Mouse (Mus musculus) inflammation-experienced regulatory T-cells, adult 6 months (primary cell): ENCODE data around the gene Gm20388. TPM values are rescaled to one million over a fixed set of nuclear protein-coding genes. Genes with fewer than 3 reads are reported as not detected.
A peak's percentile ranks its signal among the peaks of the same experiment; 100 is the strongest.
"Not testable (repeated sequence)": the region's sequence is repeated elsewhere in the genome, so short reads cannot be mapped to it uniquely, and the experiment has no call there.

Experiments used
- ATAC-seq: one replicate; pipeline ENCODE4 v1.8.0; 2017
- polyA plus RNA-seq, 3 experiments: library from polyadenylated mRNA; unstranded; fragments of 100-300 nt; shearing (Covaris generic); gene quantifications; one replicate each; pipeline ENCODE4 v1.2.1; 2017

The Gm20388 gene
- polyA plus RNA-seq, 3 experiments from 2014 or later, result 10.8 to 14.1 (median 11.8) TPM

DNA sequence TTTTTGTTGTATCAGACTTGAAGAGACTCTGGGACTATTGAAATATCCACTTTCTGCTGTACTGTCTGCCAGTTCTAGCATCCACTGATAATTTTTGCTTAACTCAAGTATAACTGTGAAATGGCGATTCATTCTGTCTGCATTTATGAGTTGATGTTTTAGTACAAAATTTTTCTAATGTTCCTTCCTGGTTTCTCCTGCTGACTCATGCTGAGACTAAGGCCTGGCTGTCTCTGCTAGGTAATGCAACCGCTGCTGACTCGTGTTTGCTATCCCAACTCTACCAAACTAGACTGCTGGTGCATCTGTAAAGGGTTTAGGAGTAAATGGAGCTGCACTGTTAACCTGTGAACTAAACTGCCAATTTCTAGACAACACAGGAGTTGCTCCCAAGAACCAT lies 3556.8 kb downstream of the Gm20388 start:
- no peak for ATAC-seq

DNA sequence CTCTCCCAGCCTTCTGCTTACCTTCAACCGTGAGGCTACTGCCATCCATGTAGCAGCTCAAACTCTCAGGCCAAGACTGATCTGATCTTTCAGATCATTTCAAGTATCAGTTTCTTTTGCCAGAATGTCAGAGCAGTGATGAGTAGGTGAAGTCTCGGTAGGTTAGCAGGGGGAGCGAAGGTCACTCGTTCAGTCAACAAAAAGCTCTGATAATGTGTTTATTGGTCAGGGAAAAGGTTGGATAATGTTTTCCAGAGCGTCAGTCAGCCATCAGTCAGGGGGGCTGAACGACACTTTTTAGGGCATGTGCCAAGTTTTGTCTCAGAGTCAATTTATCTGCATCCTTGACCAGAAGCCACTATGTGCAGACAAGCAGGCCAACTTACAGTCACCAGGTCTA lies 3562.3 kb downstream of the Gm20388 start:
- not testable (repeated sequence) for ATAC-seq

DNA sequence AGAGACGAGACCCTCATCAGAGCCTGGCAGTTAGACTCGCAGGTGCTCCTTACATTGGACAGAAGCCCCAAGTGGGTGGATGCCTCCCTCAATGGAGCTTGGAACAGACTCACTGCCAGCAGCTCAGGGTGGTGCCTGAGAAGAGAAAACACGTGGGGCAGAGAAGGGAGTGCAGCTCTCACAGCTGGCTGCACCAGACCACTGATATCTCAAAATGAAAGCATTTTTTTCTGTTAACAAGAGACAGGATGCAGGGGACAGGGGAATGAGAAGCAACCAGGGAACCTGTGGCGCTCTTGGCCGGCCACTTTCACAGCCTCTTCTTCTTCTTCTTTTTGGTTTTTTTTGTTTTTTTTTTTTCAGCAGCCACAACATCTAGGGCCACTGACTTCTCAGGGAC lies 3563.9 kb downstream of the Gm20388 start:
- ATAC-seq, result not testable (repeated sequence)

DNA sequence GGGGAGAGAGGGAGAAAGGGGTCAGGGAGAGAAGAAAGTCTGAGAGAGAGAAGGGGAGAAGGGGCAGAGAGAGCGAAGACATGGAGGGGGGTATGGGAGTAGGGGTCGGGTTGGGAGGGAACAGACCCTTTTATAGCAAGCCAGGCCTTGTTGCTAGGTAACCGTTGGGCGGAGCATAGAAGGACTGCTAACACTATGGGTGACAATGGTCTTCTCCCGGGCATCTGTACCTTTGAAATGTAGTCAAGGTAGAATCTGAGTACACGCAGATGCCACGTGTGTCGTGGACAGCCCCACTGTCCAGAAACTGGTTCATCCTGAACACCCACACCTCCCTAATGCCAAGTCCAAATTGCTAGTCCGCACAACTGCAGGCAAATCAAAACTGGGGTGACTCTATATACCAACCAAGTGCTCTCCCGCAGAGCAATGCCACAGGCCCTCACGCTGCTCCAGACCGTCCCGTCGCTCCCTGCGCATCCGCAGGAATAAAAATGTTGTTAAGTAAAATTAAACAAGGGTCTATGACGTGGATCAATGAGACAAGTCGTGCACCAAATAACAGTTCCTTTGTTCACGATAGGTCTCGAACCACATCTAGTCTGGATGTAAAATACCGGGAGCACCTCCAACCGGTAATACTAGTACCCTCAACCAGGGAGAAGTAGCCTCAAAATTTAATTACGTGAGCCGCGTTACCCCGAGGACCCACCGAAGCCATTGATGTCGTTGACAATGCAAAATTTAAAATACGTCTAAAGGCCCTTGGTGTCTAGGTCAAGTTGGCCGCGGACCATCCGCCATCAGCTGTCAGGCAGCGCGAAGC lies 3566.5 kb downstream of the Gm20388 start:
- ATAC-seq, result peak; percentile 27

DNA sequence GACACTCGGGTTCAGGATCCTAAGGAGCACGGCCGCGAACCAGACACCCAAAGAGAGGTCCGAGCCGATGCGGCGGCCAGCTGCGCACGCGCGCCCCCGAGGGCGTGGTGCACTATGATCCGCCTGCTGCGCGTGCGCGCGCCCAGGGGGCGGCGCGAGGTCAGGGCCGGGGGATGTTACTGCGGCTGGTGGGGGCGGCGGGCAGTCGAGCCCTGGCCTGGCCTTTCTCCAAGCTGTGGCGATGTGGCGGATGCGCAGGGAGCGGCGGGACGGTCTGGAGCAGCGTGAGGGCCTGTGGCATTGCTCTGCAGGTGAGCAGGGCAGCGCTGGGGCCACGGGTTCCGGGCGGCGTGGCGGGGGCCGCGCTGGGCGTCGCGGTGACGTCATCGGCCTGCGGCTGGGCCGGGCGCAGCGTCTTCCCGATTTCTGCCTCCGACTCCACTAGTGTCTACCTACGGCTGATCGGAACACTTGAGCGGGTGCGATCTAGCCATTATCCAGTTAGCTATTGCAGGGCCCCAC lies 3567.2 kb downstream of the Gm20388 start, which contains the start of gene Afg3l1:
TSS of gene Afg3l1 (plus strand) at position 167 of the 522 bp plus-strand sequence.
- ATAC-seq, result peak; percentile 64

DNA sequence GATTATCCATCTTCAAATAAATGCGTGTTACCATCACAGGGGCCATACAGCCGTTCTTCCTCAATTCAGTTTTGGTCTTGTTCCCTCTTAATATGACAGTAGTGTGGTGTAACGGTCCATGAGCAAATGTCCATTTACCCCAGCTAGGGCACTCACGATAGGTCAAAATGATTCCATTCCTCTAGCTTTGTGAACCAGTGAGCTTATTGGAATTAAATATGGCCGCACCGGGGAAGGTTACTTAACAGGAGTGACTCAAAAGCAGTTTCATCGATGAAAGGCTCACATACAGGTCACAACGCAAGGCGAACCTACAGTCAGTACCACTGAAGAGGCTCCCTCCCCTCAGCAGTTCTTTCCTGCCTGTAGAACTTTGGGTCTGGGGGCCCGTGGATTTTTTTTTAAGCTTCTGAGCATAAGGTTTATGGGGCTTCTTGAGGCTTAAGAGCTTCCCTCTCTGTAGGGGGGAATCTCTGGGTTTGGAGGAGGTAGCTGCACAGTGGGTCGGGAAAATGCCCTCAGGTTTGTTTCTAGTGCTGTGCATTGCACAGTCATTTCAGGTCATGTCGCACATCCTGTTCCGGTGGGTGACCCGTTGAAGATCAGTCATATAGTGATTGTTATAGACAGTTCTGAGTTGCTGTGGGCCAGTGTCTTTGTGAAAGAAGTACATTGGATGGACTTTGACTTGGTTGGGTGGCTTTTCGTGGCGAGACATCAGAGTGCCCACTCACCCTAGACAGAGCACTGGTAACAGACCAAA lies 3568.0 kb downstream of the Gm20388 start:
- ATAC-seq, result peak; percentile 70

DNA sequence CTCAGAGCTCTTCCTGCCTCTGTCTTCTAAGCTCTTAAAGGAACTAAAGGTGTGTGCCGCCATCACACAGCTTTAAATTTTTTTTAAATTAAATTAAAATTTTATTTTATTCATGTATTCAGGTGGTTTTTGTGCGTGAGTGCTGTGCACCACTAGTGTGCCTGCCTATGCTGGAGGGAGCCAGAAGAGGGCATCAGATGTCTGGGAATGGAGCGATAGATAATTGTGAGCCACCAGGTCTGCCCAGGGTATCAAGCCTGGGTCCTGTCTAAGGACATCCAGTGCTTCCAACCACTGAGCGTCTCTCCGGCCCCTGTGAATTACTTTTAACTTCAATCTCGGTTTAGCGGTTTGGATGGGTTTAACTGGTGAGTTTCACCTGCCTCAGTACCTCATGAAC lies 3572.0 kb downstream of the Gm20388 start:
- no peak for ATAC-seq

DNA sequence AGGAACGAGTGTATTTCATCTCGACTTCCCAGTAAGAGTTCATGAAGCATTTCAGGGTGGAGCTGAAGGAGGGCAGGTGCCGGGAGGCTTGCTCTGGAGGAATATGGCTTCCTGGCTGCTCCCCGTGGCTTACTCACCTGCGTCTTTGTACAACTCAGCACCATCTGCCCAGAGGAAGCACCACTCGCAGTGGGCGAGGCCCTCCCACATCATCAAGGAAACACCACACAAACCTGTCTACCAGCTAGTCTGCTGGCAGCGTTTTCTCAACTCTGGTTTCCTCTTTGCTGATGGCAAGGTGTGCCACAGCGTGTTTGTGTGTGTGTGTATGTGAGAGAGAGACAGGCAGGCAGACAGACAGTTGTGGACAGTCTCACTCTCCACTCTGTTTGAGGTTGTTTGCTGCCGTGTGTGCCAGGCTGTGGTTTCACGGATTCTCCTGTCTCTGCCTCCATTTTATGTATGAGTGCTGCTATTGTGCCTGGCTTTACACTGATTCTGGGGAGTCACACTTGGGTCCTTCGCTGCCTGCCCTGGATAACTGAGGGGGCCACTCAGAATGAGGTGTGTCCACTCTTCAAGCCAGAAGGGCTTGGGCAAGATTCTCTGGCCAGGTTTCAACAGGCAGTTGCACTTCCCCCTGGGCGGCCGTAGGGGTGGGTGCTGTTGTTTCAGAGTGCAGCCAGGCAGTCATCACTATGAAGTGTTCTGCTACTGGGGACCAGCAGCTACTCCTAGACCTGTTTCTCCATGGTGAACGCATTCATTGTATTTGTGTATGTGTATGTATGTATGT lies 3580.8 kb downstream of the Gm20388 start:
- no peak for ATAC-seq

DNA sequence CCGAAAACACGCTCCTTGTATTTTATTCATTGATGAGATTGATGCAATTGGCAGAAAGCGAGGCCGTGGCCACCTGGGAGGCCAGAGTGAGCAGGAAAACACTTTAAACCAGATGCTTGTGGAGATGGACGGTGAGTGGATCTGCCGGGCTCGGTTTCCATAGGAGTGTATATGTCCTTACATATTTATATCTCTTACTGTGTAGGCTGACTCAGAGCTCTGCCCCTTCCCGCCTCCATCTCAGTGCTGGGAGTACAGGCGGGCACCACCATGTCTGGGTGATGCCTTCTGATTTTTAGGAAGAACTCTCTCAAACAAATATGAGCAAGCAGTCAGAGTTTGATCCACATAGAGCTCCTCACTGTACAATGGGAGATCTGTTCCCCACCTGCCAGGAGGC lies 3582.3 kb downstream of the Gm20388 start:
- no peak for ATAC-seq

DNA sequence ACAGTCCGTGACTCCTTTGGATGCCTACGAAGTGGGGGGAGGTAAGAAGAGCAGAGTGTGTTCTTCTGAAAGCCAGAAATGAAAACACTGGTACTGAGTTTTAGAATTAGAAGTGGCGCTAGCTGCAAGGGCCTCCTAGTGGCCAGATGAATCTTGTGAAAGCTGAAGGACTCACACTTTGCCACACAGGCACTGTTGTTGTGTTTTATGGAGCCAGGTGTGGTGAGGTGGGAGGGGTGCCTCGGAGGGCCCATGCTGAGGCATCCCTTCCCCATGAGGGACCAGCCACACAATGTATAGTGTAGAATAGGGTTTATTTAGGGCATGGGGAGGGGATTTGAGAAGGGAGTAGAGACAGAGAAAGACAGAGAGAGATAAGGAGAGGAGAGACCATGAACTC lies 3587.1 kb downstream of the Gm20388 start:
- no peak for ATAC-seq

DNA sequence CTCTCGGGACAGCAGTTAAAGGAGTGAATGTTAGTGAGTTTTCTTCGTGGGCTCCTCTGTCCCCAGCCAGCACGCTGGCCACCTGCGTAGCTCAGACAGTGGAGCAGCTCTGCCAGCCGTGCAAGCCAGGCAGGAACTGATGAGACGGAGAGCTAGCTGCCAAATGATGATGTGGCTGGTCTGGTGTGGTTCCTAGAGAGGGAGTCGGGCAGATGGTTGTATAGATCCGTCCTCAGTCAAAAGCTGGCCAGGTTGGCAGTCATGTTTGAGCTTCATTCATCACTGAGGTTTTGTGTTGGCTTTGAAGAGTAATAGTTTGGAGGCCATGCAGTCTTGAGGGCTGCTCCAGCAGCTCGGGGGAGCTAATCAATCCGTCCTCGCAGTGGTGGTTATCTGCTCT lies 3588.3 kb downstream of the Gm20388 start:
- no peak for ATAC-seq

DNA sequence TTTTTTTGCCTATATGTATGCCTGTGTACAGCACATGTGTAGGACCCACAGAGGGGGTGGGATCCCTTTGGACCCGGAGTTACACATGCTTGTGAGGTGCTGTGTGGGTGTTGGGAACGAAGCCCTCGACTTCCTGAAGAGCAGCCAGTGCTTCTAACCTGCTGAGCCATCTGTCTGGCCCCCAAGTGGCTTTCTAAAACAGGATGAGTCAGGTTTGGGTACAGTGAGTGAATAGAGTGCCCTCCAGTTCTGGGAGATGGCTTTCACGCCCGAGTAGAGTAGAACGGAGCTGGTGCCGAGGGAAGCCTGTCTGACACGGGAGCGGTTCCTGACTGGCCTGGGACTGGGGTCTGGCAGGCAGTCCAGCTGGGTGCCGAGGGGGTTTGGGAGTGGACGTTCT lies 3588.9 kb downstream of the Gm20388 start:
- no peak for ATAC-seq

DNA sequence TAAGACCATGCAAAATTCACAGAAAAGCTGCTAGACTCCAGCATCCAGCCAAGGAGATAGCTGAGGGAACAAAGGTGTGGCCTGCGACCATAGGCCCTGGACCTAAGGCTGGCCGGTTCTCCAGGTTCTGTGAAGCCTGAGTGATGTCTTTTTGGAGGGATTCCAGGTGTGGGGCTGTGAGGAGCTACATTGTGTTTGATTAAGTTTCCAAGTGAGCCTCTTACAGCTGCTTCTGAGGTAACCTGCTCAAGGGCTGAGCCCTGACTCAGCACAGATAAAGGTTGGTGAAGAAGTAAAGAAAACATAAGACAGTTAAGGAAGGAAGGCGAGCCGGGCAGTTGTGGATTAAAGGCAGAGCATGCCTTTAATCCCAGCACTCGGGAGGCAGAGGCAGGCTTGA lies 3591.6 kb downstream of the Gm20388 start:
- no peak for ATAC-seq

DNA sequence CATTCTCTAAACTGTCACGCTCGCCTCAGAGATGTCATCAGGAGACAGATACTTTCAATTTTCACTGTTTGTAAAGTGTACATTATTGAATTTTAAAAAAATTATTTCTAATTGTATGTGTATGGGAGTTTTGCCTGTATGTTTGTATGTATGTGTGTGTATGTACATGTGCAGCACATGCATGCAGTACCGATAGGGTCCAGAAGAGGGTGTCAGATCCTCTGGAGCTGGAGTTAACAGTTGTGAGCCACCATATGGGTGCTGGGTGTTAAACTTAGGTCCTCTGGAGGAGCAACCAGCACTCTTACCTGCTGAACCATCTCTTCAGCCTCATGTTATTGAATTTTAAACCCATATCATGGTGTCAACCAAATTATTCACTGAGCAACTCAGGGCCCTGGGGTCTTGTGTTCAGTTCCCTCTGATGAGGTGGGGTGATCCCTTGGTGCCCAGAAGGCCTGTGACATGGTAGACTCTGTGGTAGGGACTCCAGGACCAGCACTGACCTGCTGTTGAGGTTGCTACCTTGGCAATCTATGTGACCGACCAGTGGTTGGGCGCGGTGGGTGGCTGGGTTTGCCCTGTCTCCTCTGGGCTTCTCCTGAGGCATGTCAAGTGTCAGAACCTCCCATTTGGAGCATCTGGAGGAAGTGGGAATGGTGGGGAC lies 3593.3 kb downstream of the Gm20388 start:
- ATAC-seq, result no peak

DNA sequence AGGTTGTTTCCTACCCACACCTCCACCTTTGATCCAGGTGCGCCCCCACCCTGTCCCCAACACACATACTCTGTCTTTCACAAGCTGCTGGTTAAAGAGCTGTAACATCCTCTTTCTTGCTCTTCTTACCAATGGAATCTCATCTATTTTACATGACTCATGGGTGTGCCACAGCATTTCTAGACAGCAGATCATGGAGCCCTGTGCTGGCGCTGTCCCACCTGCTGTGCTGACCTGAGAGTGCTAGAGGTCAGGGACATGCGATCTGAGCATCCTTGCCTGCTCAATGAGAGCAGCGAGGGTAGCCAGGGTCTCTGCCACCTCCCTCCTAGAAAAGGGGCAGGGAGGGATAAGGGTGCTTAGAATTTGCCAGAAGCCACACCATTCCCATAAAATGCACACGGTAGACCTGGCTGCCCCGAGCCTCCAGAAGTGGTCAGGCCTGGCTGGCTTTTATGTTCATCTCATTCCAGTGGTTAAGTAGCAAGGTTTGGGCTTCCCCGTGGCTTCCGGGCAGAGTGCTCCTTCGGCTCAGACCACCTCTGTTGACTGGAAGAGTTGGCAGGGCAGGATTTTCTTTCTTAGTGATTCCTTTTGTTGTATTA lies 3594.1 kb downstream of the Gm20388 start:
- ATAC-seq, result no peak

DNA sequence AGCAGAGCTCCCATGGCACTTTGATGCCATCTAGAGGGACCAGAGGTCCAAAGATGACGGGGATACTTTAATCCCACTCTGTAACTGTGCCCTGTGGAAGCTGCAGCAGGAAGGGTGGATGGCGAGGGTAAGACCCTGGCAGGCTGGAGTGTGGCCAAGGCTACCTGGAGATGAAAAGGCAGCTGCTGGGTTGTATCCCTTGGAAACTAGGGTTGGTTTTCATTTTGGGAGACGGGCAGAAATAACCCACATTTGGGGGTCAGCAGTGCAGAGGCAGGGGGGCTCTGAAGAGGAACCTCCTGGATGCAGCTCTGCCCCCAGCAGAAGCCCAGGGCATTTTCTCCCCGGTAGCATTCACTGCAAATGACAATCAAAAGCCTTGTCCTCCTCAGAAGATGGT lies 3594.6 kb downstream of the Gm20388 start:
- ATAC-seq, result no peak

DNA sequence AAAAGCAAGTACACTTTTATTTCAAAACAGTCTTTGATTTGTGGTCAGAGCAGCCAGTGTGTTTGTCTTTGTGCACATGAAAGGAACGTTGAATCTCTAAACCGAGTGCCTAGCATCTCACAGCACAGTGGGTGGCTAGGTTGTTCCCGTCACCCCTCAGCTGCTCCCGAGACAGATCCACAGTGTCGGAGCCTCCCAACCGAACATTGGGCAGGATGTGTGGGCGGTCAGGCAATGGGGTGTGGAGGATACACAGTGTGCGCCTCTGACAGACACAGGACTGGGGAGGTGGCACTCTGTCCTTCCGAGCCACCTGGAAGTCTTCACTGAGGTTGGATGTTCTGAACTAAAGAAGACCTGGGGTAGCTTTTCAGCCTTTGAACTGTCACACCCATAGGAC lies 3595.1 kb downstream of the Gm20388 start:
- ATAC-seq, result no peak

DNA sequence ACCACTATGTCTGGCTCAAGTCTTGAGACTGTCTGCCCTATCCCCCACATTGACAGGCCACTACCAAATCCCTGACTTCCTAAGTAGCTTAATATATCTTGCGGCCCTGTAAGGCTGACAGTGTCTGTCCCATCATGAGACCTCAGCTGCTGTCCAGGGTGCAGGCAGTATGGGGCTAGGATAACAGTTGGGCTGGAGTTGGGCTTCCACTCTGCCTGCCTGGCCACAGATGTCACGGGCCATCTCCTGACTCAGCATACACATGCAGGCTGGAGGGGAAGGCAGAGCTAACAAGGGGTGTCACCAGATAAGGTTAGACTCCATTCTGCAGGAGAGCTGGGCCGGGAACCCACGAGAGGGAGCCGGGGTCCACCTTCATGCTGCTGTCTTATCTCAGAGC lies 3596.5 kb downstream of the Gm20388 start:
- no peak for ATAC-seq

DNA sequence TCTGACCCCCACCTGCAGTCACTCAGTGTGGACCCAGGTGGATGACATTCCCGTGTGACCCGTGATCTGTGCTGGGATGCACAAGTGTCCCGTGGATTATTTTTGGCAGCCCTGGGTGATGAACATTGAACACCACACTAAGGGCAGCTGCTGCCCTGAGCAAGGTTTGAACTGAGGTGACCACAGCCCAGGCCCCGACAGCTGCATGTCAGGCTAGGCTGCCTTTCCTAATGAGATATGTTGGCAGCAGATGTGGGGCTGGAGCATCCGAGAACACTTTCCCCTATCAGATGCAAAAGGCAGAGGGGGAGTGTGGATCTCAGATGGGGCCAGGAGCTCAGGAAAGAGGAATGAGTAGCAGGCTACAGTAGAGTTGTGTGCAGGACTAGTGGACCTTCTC lies 3600.2 kb downstream of the Gm20388 start:
- ATAC-seq, result no peak

DNA sequence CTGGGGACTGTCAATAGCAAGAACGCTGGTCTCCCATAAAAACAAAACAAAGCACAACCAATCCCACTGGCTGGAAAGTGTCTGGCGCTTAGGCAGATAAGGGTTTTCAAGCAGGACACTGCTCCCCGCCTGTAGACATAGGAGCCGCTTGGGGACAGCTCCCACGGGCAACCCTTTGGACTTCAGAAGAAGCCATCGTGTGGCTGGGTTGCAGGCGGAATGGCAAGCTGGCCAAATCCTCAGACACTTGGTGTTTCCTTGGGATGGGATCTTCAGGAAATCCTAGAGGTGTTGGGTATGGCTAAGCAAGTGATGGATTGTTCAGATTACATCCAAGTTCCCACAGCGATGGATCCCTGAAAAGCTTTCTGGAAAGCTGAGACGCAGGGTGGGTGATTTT lies 3603.5 kb downstream of the Gm20388 start:
- no peak for ATAC-seq

DNA sequence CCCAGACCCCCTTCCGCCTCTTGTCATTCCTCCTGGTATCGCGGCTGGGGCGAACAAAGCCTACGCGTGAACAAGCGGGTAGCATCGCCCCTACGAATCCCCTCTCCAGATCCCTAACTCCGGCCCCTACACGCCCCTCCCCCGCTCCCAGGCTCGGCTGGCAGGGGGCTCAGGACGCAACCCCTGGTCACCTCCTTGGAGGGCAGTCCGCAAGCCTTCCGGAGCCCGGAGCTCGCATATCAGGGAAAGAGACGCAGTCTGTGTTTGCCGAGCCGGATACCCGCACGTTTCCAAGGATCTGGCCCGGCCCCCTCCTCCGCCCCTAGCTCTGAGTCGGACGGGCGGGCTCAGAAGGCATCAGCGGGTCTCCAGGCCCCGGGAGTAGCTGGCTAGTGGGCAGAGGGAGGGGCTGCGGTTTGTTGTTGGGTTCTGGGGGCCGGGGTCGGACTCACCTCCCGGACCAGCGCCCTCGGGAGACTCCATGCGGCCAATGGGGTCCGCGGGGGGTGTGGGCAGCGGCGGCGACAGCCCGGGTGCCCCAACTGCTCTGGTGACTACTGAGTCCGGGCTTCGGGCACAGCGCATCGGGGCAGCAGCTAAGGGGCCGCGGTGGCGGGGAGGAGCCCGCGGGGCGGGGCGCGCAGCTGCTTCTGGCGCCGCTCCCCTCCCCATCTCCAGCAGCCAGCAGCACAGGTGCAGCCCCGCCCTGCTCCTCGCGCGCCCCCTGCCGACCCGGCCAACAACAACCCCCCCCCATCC lies 3604.3 kb downstream of the Gm20388 start, which contains the start of gene Dbndd1:
TSS of gene Dbndd1 (minus strand) at position 683 of the 759 bp plus-strand sequence.
- no peak for ATAC-seq
